Mouse (Mus musculus) limb, embryonic 13.5 days (tissue): ENCODE measurements around the gene Snai1. TPM values are rescaled to one million over a fixed set of nuclear protein-coding genes. Genes with fewer than 3 reads are reported as not detected.
A peak's percentile ranks its signal among the peaks of the same experiment; 100 is the strongest.

Experiments
- ATAC-seq: fragments of 200-750 bp; cut with Nextera tagmentation; 2 replicates; pipeline ENCODE4 v1.8.0; 2017; ENCODE audit warnings: low read depth, moderate number of reproducible peaks, moderate TSS enrichment; ENCODE audit not compliant: low FRiP score
- H3K27ac ChIP-seq: fragments of 300-500 bp; sonication (generic); 2 replicates; pipeline ENCODE4 v1.5.1; 2015; ENCODE audit warnings: inconsistent platforms, mild to moderate bottlenecking, moderate library complexity
- H3K27me3 ChIP-seq: fragments of 300-500 bp; sonication (generic); 2 replicates; pipeline ENCODE4 v1.6.1; 2015; ENCODE audit warnings: mild to moderate bottlenecking, inconsistent platforms
- H3K36me3 ChIP-seq: fragments of 300-500 bp; sonication (generic); 2 replicates; pipeline ENCODE4 v1.6.1; 2015; ENCODE audit warnings: inconsistent platforms, mild to moderate bottlenecking, moderate library complexity
- H3K4me1 ChIP-seq: fragments of 300-500 bp; sonication (generic); 2 replicates; pipeline ENCODE4 v1.6.1; 2015; ENCODE audit warnings: inconsistent platforms
- H3K4me2 ChIP-seq: fragments of 300-500 bp; sonication (generic); replicated peaks from 2 replicates; pipeline ENCODE4 v1.6.1; 2015; ENCODE audit warnings: inconsistent platforms, mild to moderate bottlenecking, moderate library complexity
- H3K4me3 ChIP-seq: fragments of 300-500 bp; sonication (generic); 2 replicates; pipeline ENCODE4 v1.5.1; 2015; ENCODE audit warnings: moderate library complexity, mild to moderate bottlenecking, inconsistent platforms
- H3K9ac ChIP-seq: fragments of 300-500 bp; sonication (generic); 2 replicates; pipeline ENCODE4 v1.6.1; 2015; ENCODE audit warnings: mild to moderate bottlenecking, inconsistent platforms
- H3K9me3 ChIP-seq: fragments of 300-500 bp; sonication (generic); 2 replicates; pipeline ENCODE4 v1.6.1; 2016; ENCODE audit warnings: inconsistent platforms
- WGBS: fragments of 180-500 bp; shearing (Covaris S2); methylation state at CpG from one replicate; pipeline ENCODE4 v1.1.7; 2015; 5-methylcytosine and 5-hydroxymethylcytosine counted together
- polyA plus RNA-seq: library from polyadenylated mRNA; unstranded; fragments of >200 nt; fragmentation: Nextera tagmentation; extraction: Ambion mirVana; gene quantifications from 2 replicates; pipeline ENCODE4 v1.2.1, GENCODE M21; 2015

Snai1 gene
- polyA plus RNA-seq, 1 experiment from 2014 or later, result 72.6 TPM

DNA sequence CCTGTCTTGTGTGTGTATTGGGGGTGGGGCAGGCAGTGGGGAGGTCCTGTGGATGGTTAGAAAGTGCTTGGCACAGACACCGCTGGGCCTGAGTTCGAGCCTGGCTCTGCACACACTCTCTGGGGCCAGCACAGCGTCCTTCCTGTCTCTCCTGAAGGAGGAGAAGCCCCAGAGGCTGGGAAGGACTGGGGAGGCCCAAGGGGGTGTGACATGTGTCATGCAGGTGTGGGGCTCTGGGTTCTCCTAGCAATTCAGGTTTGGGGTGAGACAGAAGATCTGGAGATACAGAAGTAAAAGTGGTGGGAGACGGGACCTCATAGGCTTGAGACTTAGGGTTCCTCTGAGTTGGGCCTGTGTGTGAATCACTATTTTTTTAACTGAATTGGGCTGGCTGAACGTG, 25.0 kb downstream of the Snai1 start:
- Histone ChIP-seq H3K27me3 (no peaks in the 10 kb centered on the region), H3K36me3 (no peaks in the 10 kb centered on the region), H3K27ac (peak overlapping the region; percentile 95), H3K9ac (no peak overlapping the region), H3K4me3 (no peak overlapping the region), H3K4me2 (peak overlapping the region; percentile 53), H3K4me1 (peaks cover 83% of the 10 kb centered on the region), H3K9me3 (no peaks in the 10 kb centered on the region)
- WGBS, result 23% methylated on average over 5 of the region's 5 CpGs
- no peak for ATAC-seq

DNA sequence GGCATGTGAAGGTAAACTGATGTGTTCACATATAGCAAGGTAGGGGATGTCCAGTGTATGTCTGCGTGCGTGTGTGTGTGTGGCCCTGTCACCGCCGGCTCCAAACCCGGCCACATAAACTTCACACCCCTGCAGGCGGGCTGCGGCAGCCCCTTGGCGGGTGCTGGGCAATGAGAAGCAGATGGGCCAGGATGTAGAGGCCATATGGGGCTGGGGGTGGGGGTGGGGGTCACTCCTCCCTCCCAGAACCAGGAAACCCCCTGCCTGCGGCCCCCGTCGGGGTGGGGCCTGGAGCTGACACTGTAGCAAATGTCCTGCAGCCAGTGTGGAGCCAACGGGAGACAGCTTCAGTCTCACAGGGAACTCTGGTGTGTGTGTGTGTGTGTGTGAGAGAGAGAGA, 25.7 kb downstream of the Snai1 start:
- no peaks in the 10 kb centered on the region for H3K9me3 ChIP-seq
- 14% methylated on average over 12 of the region's 12 CpGs for WGBS
- H3K4me1 ChIP-seq, result peaks cover 82% of the 10 kb centered on the region
- no peak overlapping the region for H3K4me3 ChIP-seq
- peak overlapping the region; percentile 95 for H3K27ac ChIP-seq
- peak; percentile 74 for ATAC-seq
- H3K27me3 ChIP-seq, result no peaks in the 10 kb centered on the region
- H3K9ac ChIP-seq, result peak overlapping the region; percentile 25; the same call in 1 of the 2 replicates
- H3K36me3 ChIP-seq, result no peaks in the 10 kb centered on the region
- H3K4me2 ChIP-seq, result peak overlapping the region; percentile 53

- no peak for ATAC-seq
- Histone ChIP-seq H3K9me3 (no peaks in the 10 kb centered on the region), H3K36me3 (no peaks in the 10 kb centered on the region), H3K4me1 (peaks cover 74% of the 10 kb centered on the region), H3K4me2 (peak overlapping the region; percentile 53), H3K4me3 (no peak overlapping the region), H3K9ac (peak overlapping the region; percentile 25; the same call in 1 of the 2 replicates), H3K27me3 (no peaks in the 10 kb centered on the region), H3K27ac (peak overlapping the region; percentile 95)
- WGBS, result 56% methylated on average over 13 of the region's 13 CpGs
These were observed 26.7 kb downstream of the Snai1 start for GRCm38 (mm10) chr2:167564551-167565311.

- no peaks in the 10 kb centered on the region for H3K27me3 ChIP-seq
- H3K36me3 ChIP-seq, result no peaks in the 10 kb centered on the region
- H3K27ac ChIP-seq, result peak overlapping the region; percentile 95
- H3K4me3 ChIP-seq, result peak overlapping the region; percentile 19
- no peaks in the 10 kb centered on the region for H3K9me3 ChIP-seq
- H3K4me1 ChIP-seq, result peaks cover 74% of the 10 kb centered on the region
- WGBS, result 27% methylated on average over 3 of the region's 3 CpGs
- H3K9ac ChIP-seq, result peak overlapping the region; percentile 43; the same call in 1 of the 2 replicates
- ATAC-seq, result no peak
- H3K4me2 ChIP-seq, result peak overlapping the region; percentile 53
These were observed 27.3 kb downstream of the Snai1 start for GRCm38 (mm10) chr2:167565312-167565656.

DNA sequence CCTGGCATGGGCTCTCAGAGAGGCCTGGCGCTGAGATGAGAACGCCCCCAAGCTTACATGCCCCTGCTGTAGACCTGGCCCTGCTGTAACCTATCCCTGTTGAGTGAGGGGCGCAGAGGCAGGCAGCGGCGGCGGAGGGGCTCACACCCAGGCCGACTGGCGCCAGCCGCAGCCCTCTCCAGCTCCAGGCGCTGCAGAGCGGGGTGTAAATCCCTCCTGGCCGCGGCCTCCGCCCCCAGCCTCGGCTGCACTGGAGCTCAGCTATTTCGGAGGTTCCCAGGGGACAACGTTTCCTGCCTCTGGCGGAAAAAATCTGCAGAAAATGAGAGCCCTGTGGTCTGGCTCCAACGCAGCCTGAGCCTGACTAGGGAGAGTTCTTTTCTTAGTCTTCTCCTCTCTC, 27.7 kb downstream of the Snai1 start:
- no peaks in the 10 kb centered on the region for H3K9me3 ChIP-seq
- peak overlapping the region; percentile 43; the same call in 1 of the 2 replicates for H3K9ac ChIP-seq
- ATAC-seq, result peak; percentile 55
- under 1% methylated on average over 19 of the region's 19 CpGs for WGBS
- no peaks in the 10 kb centered on the region for H3K27me3 ChIP-seq
- H3K4me3 ChIP-seq, result peak overlapping the region; percentile 19
- no peaks in the 10 kb centered on the region for H3K36me3 ChIP-seq
- peaks cover 74% of the 10 kb centered on the region for H3K4me1 ChIP-seq
- H3K4me2 ChIP-seq, result peak overlapping the region; percentile 53
- peak overlapping the region; percentile 95 for H3K27ac ChIP-seq

DNA sequence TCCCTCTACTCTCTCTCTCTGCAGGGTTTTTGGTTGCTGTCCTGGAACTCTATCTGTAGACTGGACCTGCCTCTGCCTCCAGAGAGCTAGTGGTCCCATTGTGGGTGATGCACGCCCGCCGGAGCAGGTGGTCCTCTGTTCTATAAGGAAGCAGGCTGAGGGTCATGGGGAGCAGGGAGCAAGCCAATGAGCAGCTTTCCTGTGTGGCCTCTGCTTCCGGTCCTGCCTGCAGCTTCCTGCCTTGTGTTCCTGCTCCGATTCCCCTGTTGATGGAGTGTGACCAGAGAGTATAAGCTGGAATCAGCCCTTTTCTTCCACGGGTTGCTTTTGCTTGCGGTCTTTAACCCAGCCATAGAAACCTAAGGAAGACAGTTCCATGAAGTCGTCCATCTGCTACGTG, 30.1 kb downstream of the Snai1 start:
- Histone ChIP-seq H3K4me1 (peaks cover 59% of the 10 kb centered on the region), H3K36me3 (no peaks in the 10 kb centered on the region)

DNA sequence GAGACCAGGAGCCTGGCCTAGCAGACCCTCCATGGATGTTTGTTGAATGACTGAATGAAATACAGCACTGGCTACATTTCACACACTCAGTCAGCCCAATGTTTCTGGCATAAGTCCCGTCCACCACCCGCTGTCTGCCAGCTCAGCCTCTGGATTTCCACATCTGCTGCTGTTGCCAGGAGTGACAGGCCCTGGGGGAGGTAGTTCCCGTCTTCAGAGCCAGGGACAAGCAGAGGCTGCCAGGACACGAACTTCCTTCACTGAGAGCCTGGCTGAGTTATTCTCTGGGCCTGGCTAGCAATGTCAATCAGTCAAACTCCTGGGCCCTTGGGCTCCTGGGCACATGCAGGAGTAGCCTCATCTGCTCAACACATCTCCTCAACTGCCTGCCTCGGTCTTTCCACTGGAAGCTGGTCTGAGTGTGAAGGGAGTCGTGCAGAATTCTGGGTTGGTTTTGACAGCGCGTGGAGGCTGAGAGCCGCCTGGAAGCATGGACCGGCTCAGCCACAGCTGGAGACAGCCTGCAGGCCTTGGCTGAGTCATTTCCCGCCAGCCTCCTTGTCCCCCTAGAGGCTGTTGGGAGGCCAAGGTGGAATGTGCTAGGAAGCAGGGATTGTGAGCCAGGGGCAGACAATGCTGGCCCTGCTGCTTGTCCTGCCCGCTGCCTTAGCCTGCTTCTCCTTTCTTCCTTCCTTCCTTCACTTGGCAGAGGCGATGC, 32.1 kb downstream of the Snai1 start:
- peak overlapping the region; percentile 40 for H3K27ac ChIP-seq
- H3K36me3 ChIP-seq, result no peaks in the 10 kb centered on the region
- H3K4me3 ChIP-seq, result no peak overlapping the region
- H3K4me1 ChIP-seq, result peaks cover 42% of the 10 kb centered on the region
- H3K9ac ChIP-seq, result no peak overlapping the region
- no peak overlapping the region for H3K4me2 ChIP-seq
- WGBS, result 55% methylated on average over 13 of the region's 13 CpGs
- no peak for ATAC-seq
- H3K27me3 ChIP-seq, result no peaks in the 10 kb centered on the region
- H3K9me3 ChIP-seq, result no peaks in the 10 kb centered on the region

More for the DNA sequence above, 30.1 kb downstream of the Snai1 start:
- WGBS, result 82% methylated on average over 9 of the region's 9 CpGs
- no peak for ATAC-seq
- Histone ChIP-seq H3K4me3 (no peak overlapping the region), H3K4me2 (no peak overlapping the region), H3K27me3 (no peaks in the 10 kb centered on the region), H3K9ac (no peak overlapping the region), H3K9me3 (no peaks in the 10 kb centered on the region), H3K27ac (no peak overlapping the region)

- Histone ChIP-seq H3K4me3 (no peak overlapping the region), H3K9me3 (no peaks in the 10 kb centered on the region), H3K27me3 (no peaks in the 10 kb centered on the region), H3K4me2 (no peak overlapping the region), H3K36me3 (no peaks in the 10 kb centered on the region), H3K4me1 (peaks cover 35% of the 10 kb centered on the region), H3K27ac (peak overlapping the region; percentile 40; the same call in 1 of the 2 replicates), H3K9ac (no peak overlapping the region)
- WGBS, result 87% methylated on average over 6 of the region's 6 CpGs
- no peak for ATAC-seq
These were observed 32.8 kb downstream of the Snai1 start for GRCm38 (mm10) chr2:167570815-167571214.

- Histone ChIP-seq H3K4me1 (peaks cover 30% of the 10 kb centered on the region), H3K27ac (no peak overlapping the region), H3K4me2 (no peak overlapping the region), H3K36me3 (no peaks in the 10 kb centered on the region), H3K4me3 (no peak overlapping the region), H3K9ac (no peak overlapping the region), H3K9me3 (no peaks in the 10 kb centered on the region), H3K27me3 (no peaks in the 10 kb centered on the region)
- ATAC-seq, result no peak
- 77% methylated on average over 18 of the region's 18 CpGs for WGBS
These were observed 33.6 kb downstream of the Snai1 start for GRCm38 (mm10) chr2:167571442-167572220.

DNA sequence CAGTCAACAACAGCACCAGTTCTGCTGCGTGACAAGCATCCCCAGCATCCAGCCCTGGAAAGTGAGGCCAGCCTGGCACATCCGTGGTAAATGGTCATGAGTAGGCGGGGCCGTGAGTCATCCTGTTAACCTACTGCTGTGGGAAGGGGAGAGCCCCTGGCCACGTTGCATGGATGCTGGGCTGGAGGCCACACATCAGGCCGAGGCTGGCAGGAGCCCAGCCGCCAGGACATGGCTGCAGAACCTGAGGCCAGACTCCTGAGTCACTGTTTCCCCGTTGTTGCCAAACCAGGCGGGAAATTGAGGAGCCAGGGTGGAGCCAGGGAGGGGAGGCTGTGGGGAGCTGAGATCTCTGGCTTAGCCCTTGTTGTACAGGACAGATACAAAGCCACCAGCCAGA, 36.8 kb downstream of the Snai1 start:
- no peaks in the 10 kb centered on the region for H3K36me3 ChIP-seq
- H3K9me3 ChIP-seq, result no peaks in the 10 kb centered on the region
- no peak overlapping the region for H3K9ac ChIP-seq
- no peak overlapping the region for H3K4me2 ChIP-seq
- no peak overlapping the region for H3K27ac ChIP-seq
- peaks cover 26% of the 10 kb centered on the region for H3K4me1 ChIP-seq
- no peak overlapping the region for H3K4me3 ChIP-seq
- 59% methylated on average over 9 of the region's 9 CpGs for WGBS
- no peak for ATAC-seq
- H3K27me3 ChIP-seq, result no peaks in the 10 kb centered on the region

DNA sequence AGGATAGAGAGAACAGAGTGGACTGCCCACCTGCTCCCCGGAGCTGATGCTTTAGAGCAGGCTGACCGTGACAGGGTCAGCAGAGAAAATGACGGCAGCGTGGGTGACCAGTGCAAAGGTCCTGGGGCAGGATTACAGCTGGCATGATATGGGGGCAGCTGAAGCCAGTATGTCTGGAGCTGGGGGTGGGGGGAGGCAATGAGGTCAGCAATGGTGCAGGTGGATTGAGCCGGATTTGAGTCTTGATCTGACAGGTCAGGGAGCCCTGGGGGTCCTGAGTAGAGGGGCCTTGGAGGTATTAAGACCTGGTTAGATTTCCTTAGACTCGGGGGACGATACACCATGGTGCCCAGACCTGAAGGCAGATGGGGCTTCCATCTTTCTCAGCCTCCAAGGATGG, 37.6 kb downstream of the Snai1 start:
- Histone ChIP-seq H3K27me3 (no peaks in the 10 kb centered on the region), H3K4me3 (no peak overlapping the region), H3K4me1 (peaks cover 19% of the 10 kb centered on the region), H3K9me3 (no peaks in the 10 kb centered on the region), H3K27ac (no peak overlapping the region), H3K4me2 (no peak overlapping the region), H3K9ac (no peak overlapping the region), H3K36me3 (no peaks in the 10 kb centered on the region)
- no peak for ATAC-seq
- 86% methylated on average over 7 of the region's 7 CpGs for WGBS

- H3K4me2 ChIP-seq, result no peak overlapping the region
- 84% methylated on average over 8 of the region's 8 CpGs for WGBS
- no peaks in the 10 kb centered on the region for H3K27me3 ChIP-seq
- no peak overlapping the region for H3K27ac ChIP-seq
- H3K36me3 ChIP-seq, result no peaks in the 10 kb centered on the region
- peaks cover 15% of the 10 kb centered on the region; the same call in 1 of the 2 replicates for H3K4me1 ChIP-seq
- no peaks in the 10 kb centered on the region for H3K9me3 ChIP-seq
- no peak for ATAC-seq
- no peak overlapping the region for H3K4me3 ChIP-seq
- no peak overlapping the region for H3K9ac ChIP-seq
These were observed 38.2 kb downstream of the Snai1 start for GRCm38 (mm10) chr2:167576121-167576620.
